Mouse (Mus musculus): ENCODE results near the gene Llgl2.

Gene Llgl2

DNA sequence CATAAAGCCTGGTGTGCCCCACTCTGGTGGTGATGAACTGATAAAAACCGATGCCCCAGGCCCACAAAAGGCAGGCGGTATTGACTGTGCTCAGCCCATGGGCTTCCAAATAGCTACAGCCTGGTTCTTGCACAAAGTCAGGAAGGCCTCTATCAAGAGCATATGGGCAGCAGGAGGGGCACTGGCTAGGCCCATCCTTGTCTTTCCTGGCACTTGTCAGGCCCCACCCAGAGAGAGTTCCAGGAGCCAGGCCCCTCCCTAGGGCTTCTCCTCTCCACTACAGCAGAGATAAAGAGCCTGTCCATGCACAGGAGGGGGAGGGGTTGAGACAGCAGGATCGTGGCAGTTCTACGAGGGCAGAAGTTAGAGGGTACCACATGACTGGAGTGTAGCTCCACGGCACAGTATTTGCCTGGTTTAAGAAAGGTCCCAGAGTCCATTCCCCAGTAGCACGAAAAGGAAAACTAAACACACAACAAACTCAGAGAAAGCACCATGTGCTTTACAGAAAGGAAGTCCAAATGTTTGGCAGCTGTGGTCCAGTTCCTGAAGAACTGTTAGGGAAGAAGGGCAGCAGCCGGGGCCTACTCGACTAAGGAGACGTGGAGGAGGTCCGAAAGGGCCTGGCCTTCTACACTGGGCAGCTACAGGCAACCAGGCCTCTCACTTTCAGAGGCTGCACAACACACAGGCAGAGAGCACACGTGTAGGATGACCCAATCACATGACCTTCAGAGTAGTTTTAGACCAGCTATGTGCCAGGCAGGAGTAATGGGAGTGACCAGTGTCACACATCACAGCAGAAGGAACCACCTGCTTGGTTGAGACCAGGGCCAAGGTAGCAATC, 79.8 kb downstream of the Llgl2 start:
- DNase-seq (ENCODE audit: low read depth, low spot score), result no peak

DNA sequence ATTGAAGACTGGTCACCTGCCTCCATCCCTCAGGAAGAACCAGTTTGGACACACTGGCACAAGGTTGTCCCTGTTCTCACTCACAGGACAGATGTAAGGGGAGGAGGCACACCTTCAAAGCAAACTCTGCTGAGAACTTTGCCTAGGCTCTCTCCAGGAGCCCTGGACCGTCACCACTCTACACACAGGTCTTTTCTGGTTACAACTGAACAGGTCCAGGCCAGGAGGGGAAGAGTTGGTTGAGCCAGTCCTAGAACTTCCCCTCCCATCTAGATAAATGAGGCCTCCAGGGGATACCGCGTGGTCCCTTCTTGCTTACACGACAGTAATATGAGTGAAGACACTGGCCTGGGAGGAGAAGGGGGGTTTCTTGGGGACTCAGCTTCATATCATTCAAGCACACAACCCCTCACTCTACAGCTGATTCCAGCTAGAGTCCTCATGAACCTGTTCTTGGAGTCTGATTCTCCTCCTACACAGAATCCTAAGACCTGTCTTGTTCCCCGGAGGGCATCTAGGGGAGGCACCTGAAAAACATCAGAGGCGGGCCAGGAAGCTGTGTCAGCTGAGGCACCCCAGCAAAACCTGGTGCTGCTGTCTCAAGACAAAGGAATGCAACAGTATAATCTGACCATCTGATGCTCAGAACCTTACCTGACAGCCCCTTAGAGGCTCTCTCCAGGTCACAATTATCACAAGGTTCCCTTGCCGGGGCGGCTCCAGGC, 80.5 kb downstream of the Llgl2 start:
- no peak for DNase-seq (ENCODE audit: low read depth, low spot score)

All from R1 (cell line).